Mouse (Mus musculus) liver, postnatal 0 days (tissue): ENCODE data around the gene Bpifa3. TPM values are rescaled to one million over a fixed set of nuclear protein-coding genes. Genes with fewer than 3 reads are reported as not detected.

Source experiments
- ATAC-seq: fragments of 200-750 bp; cut with Nextera tagmentation; 2 replicates; pipeline ENCODE4 v1.8.0; 2017; ENCODE audit warnings: mild to moderate bottlenecking, moderate library complexity
- DNase-seq: peaks from one replicate; pipeline ENCODE4 v3.0.0-alpha.2; 2016
- H3K27ac ChIP-seq: fragments of 300-500 bp; sonication (generic); 2 replicates; pipeline ENCODE4 v1.5.1; 2014; ENCODE audit warnings: antibody characterized with exemption, moderate library complexity, mild to moderate bottlenecking, low read depth
- H3K27me3 ChIP-seq: fragments of 300-500 bp; sonication (generic); 2 replicates; pipeline ENCODE4 v1.6.1; 2014; ENCODE audit warnings: low read length, control low read depth, mixed read lengths; ENCODE audit not compliant: insufficient read depth
- H3K36me3 ChIP-seq: fragments of 300-500 bp; sonication (generic); replicated peaks from 2 replicates; pipeline ENCODE4 v1.6.1; 2014; ENCODE audit warnings: mild to moderate bottlenecking, control low read depth, low read length, moderate library complexity, mixed read lengths; ENCODE audit not compliant: insufficient read depth
- H3K4me1 ChIP-seq: fragments of 300-500 bp; sonication (generic); 2 replicates; pipeline ENCODE4 v1.6.1; 2014; ENCODE audit warnings: antibody characterized with exemption, mild to moderate bottlenecking, control low read depth; ENCODE audit not compliant: insufficient read depth
- H3K4me2 ChIP-seq: fragments of 300-500 bp; sonication (generic); 2 replicates; pipeline ENCODE4 v1.6.1; 2014; ENCODE audit warnings: low read depth, mild to moderate bottlenecking, low read length, moderate library complexity, mixed read lengths
- H3K4me3 ChIP-seq: fragments of 300-500 bp; sonication (generic); 2 replicates; pipeline ENCODE4 v1.5.1; 2014; ENCODE audit warnings: low read depth, low read length
- H3K9ac ChIP-seq: fragments of 300-500 bp; sonication (generic); replicated peaks from 2 replicates; pipeline ENCODE4 v1.6.1; 2014; ENCODE audit warnings: mild to moderate bottlenecking, moderate library complexity
- H3K9me3 ChIP-seq: fragments of 300-500 bp; sonication (generic); 2 replicates; pipeline ENCODE4 v1.6.1; 2016; ENCODE audit warnings: mild to moderate bottlenecking, control low read depth, low read length, mixed read lengths
- CTCF ChIP-seq: sonication (generic); IDR thresholded peaks from 2 replicates; pipeline ENCODE4 v1.5.1; 2016; ENCODE audit warnings: antibody characterized with exemption, low read depth
- EP300 ChIP-seq: IDR thresholded peaks from 2 replicates; pipeline ENCODE4 v1.6.1; 2016; ENCODE audit warnings: antibody characterized with exemption, low read depth, mild to moderate bottlenecking
- WGBS: fragments of 180-500 bp; shearing (Covaris S2); extraction: QIAGEN DNeasy Blood & Tissue Kit; methylation state at CpG from one replicate; pipeline ENCODE4 v1.1.7; 2014; ENCODE audit not compliant: insufficient replicate concordance; 5-methylcytosine and 5-hydroxymethylcytosine counted together
- polyA plus RNA-seq: library from polyadenylated mRNA; unstranded; fragments of >200 nt; fragmentation: Nextera tagmentation; extraction: Ambion mirVana; gene quantifications from 2 replicates; pipeline ENCODE4 v1.2.1, GENCODE M21; 2015

The Bpifa3 gene
- polyA plus RNA-seq, 1 experiment from 2014 or later: not detected

DNA sequence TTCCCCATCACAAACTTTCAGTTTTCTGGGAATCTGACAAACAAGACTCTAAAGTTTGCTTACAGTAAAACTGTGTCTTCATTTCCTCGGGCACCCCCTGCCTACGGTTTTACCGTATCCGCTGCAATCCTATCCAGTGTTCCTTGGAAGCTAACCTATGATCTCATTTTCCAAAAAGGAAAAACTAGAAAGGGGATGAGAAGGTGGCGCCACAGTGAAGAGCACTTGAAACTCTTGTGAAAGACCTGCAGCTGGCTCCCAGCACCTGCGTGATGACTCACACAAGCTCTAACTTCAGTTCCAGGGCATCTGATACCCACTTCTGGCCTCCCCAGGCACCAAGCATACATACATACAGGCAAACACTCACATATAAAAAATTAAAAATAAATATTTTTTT, 55.2 kb downstream of the Bpifa3 start:
- 86% methylated on average over 6 of the region's 6 CpGs for WGBS
- ATAC-seq: no peak
- DNase-seq: no peak

DNA sequence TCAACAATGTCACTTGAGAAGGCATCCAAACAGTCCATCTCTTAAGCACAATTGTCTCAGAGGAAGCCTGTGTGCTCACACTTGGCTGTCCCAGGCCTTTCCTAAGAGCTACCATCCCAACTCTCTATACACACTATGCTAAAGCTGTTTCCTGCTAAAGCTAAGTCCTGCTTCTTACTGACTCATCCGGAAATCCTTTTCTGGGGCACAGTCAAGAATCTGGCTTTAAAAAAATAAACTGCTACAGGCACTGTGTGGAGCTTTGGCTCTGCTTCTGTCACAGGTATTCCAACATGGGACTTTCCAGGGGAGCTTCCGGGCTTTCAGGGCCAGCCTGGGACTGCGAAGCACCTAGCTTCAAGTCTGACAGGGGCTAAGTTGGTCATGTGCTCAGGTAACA, 55.6 kb downstream of the Bpifa3 start:
- ATAC-seq: no peak
- Histone ChIP-seq H3K4me3 (no peak overlapping the region), H3K36me3 (no peaks in the 10 kb centered on the region), H3K4me1 (0 out of 2 replicates have a peak, but pooled peaks cover 3% of the 10 kb centered on the region), H3K27ac (no peak overlapping the region), H3K9ac (no peak overlapping the region), H3K27me3 (no peaks in the 10 kb centered on the region), H3K4me2 (no peak overlapping the region), H3K9me3 (no peaks in the 10 kb centered on the region)
- DNase-seq: no peak
- WGBS: 72% methylated on average over 3 of the region's 3 CpGs
- TF ChIP-seq CTCF (no peak), EP300 (no peak)

More for the DNA sequence above, 55.2 kb downstream of the Bpifa3 start:
- H3K27ac ChIP-seq: no peak overlapping the region
- H3K9ac ChIP-seq: no peak overlapping the region
- H3K4me3 ChIP-seq: no peak overlapping the region
- TF ChIP-seq CTCF: no peak
- TF ChIP-seq EP300: no peak
- H3K27me3 ChIP-seq: no peaks in the 10 kb centered on the region
- H3K36me3 ChIP-seq: no peaks in the 10 kb centered on the region
- H3K4me1 ChIP-seq: 0 out of 2 replicates have a peak, but pooled peaks cover under 1% of the 10 kb centered on the region
- no peak overlapping the region for H3K4me2 ChIP-seq
- H3K9me3 ChIP-seq: no peaks in the 10 kb centered on the region

DNA sequence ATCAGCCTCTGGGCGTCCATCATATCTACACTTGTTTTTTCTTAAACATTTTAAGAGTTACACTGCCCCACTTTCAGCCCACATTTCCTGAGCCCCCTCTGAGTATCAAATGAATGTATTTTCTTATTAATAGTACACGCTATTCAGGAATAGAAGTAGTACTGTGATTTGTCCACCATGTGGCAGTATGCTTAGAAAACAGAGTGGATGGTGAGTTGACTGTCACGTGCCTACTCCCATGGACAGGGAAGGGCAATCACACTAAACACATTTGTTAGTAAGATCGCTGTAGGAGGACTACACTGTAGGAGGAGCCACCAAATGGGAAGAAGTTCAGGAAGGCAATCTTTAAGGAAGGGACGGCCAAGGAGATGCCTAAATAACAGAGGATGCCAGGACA, 57.3 kb downstream of the Bpifa3 start:
- Histone ChIP-seq H3K4me1 (0 out of 2 replicates have a peak, but pooled peaks cover 3% of the 10 kb centered on the region), H3K9me3 (no peaks in the 10 kb centered on the region), H3K9ac (no peak overlapping the region), H3K27me3 (no peaks in the 10 kb centered on the region), H3K36me3 (no peaks in the 10 kb centered on the region), H3K4me2 (no peak overlapping the region), H3K27ac (no peak overlapping the region), H3K4me3 (no peak overlapping the region)
- TF ChIP-seq EP300 (no peak), CTCF (peak; percentile 54)
- DNase-seq: no peak
- WGBS: 33% methylated on average over 5 of the region's 5 CpGs
- no peak for ATAC-seq

Other genes starting within 250 kb of the Bpifa3 start
- gene Bpifb6, start 229.9 kb upstream of the Bpifa3 start, polyA plus RNA-seq: not detected in 2 replicates
- 0.08 TPM in 1 of 2 replicates, not detected in the other for gene Bpifb3, start 212.1 kb upstream of the Bpifa3 start, polyA plus RNA-seq
- not detected in 2 replicates for gene Bpifb4, start 192.1 kb upstream of the Bpifa3 start, polyA plus RNA-seq
- gene Bpifa6, start 155.4 kb upstream of the Bpifa3 start, polyA plus RNA-seq: not detected in 2 replicates
- gene Bpifa2, start 122.1 kb upstream of the Bpifa3 start, polyA plus RNA-seq: not detected in 2 replicates
- 0.13 TPM in 1 of 2 replicates, not detected in the other for gene Bpifa1, start 12.5 kb downstream of the Bpifa3 start, polyA plus RNA-seq
- gene Bpifa5, start 32.3 kb downstream of the Bpifa3 start, polyA plus RNA-seq: not detected in 2 replicates
- 0.16 and 0.27 TPM in 2 replicates for gene Bpifb1, start 60.5 kb downstream of the Bpifa3 start, polyA plus RNA-seq
- gene Bpifb5, start 93.4 kb downstream of the Bpifa3 start, polyA plus RNA-seq: not detected in 2 replicates
- gene Bpifb9a, start 127.5 kb downstream of the Bpifa3 start, polyA plus RNA-seq: not detected in 2 replicates
- gene Bpifb9b, start 176.9 kb downstream of the Bpifa3 start, polyA plus RNA-seq: not detected in 2 replicates
- gene Cdk5rap1, start 242.7 kb downstream of the Bpifa3 start, polyA plus RNA-seq: 5.1 and 23.7 TPM in 2 replicates